Mouse (Mus musculus) testis, adult 2 months (tissue): ENCODE measurements at regions not wholly inside any gene's neighbourhood (a gene's known extent, or its start where the extent isn't known, plus 50 kb on each side); places are given as distances from the start of the nearest gene placed in this dataset.
A peak's percentile ranks its signal among the peaks of the same experiment; 100 is the strongest.

Experiments
- H3K27ac ChIP-seq: fragments of 200-500 bp; 2 replicates; pipeline ENCODE4 v1.5.1; 2012; ENCODE audit warnings: low read depth, low read length; ENCODE audit not compliant: control insufficient read depth, insufficient read depth
- H3K27me3 ChIP-seq: fragments of 200-500 bp; 2 replicates; pipeline ENCODE4 v1.6.1; 2012; ENCODE audit warnings: mild to moderate bottlenecking, low read length, moderate library complexity; ENCODE audit not compliant: control insufficient read depth, insufficient read depth
- H3K36me3 ChIP-seq: fragments of 200-500 bp; 2 replicates; pipeline ENCODE4 v1.6.1; 2012; ENCODE audit warnings: mild to moderate bottlenecking, low read length; ENCODE audit not compliant: control insufficient read depth, insufficient read depth
- H3K4me1 ChIP-seq: fragments of 200-500 bp; 2 replicates; pipeline ENCODE4 v1.6.1; 2012; ENCODE audit warnings: low read length; ENCODE audit not compliant: control insufficient read depth, insufficient read depth
- H3K4me3 ChIP-seq: fragments of 200-500 bp; 2 replicates; pipeline ENCODE4 v1.5.1; 2012; ENCODE audit warnings: low read depth, mild to moderate bottlenecking, low read length, moderate library complexity, mixed read lengths; ENCODE audit not compliant: control insufficient read depth
- CTCF ChIP-seq: fragments of 200-500 bp; IDR thresholded peaks from 2 replicates; pipeline ENCODE4 v1.5.1; 2012; ENCODE audit warnings: low read depth, mild to moderate bottlenecking, inconsistent platforms, low read length, moderate library complexity; ENCODE audit not compliant: control insufficient read depth, insufficient read depth, insufficient replicate concordance
- POLR2A ChIP-seq: fragments of 200-500 bp; IDR thresholded peaks from 2 replicates; pipeline ENCODE4 v1.6.1; 2012; ENCODE audit warnings: low read depth, mild to moderate bottlenecking, inconsistent platforms, low read length, moderate library complexity; ENCODE audit not compliant: control insufficient read depth

- no peak overlapping the region for H3K27ac ChIP-seq
- no peaks in the 10 kb centered on the region for H3K4me1 ChIP-seq
- no peaks in the 10 kb centered on the region for H3K27me3 ChIP-seq
- no peak overlapping the region for H3K4me3 ChIP-seq
- no peak for TF ChIP-seq POLR2A
- TF ChIP-seq CTCF: no peak
- no peaks in the 10 kb centered on the region for H3K36me3 ChIP-seq
Measured at GRCm38 (mm10) chr14:98810259-98811042, 183.7 kb downstream of the Rpl36a-ps1 start.

- H3K4me3 ChIP-seq: no peak overlapping the region
- no peak overlapping the region for H3K27ac ChIP-seq
- no peaks in the 10 kb centered on the region for H3K4me1 ChIP-seq
- TF ChIP-seq POLR2A (no peak), CTCF (no peak)
- H3K36me3 ChIP-seq: no peaks in the 10 kb centered on the region
- no peaks in the 10 kb centered on the region for H3K27me3 ChIP-seq
Measured at GRCm38 (mm10) chr14:98808117-98808516, 186.0 kb downstream of the Rpl36a-ps1 start.

GRCm38 (mm10) chr14:98805066-98805465 is 189.1 kb downstream of the Rpl36a-ps1 start:
- no peaks in the 10 kb centered on the region for H3K27me3 ChIP-seq
- no peaks in the 10 kb centered on the region for H3K36me3 ChIP-seq
- H3K4me3 ChIP-seq: no peak overlapping the region
- H3K27ac ChIP-seq: no peak overlapping the region
- no peak for TF ChIP-seq POLR2A
- H3K4me1 ChIP-seq: no peaks in the 10 kb centered on the region

- Histone ChIP-seq H3K36me3 (no peaks in the 10 kb centered on the region), H3K4me1 (no peaks in the 10 kb centered on the region), H3K27me3 (no peaks in the 10 kb centered on the region), H3K27ac (no peak overlapping the region), H3K4me3 (no peak overlapping the region)
- no peak for TF ChIP-seq POLR2A
- no peak for TF ChIP-seq CTCF
Measured at GRCm38 (mm10) chr14:98801293-98801692, 192.8 kb downstream of the Rpl36a-ps1 start.

- Histone ChIP-seq H3K27me3 (no peaks in the 10 kb centered on the region), H3K4me3 (no peak overlapping the region), H3K4me1 (no peaks in the 10 kb centered on the region), H3K36me3 (no peaks in the 10 kb centered on the region), H3K27ac (no peak overlapping the region)
- TF ChIP-seq POLR2A: no peak
- TF ChIP-seq CTCF: no peak
Measured at GRCm38 (mm10) chr14:98791970-98792369, 202.1 kb downstream of the Rpl36a-ps1 start.

- Histone ChIP-seq H3K4me1 (no peaks in the 10 kb centered on the region), H3K27me3 (no peaks in the 10 kb centered on the region), H3K27ac (no peak overlapping the region), H3K36me3 (no peaks in the 10 kb centered on the region), H3K4me3 (no peak overlapping the region)
- TF ChIP-seq POLR2A (no peak), CTCF (no peak)
Measured at GRCm38 (mm10) chr14:98791232-98791906, 202.7 kb downstream of the Rpl36a-ps1 start.

GRCm38 (mm10) chr14:98789794-98790193 is 204.3 kb downstream of the Rpl36a-ps1 start:
- Histone ChIP-seq H3K27ac (no peak overlapping the region), H3K4me1 (no peaks in the 10 kb centered on the region), H3K27me3 (no peaks in the 10 kb centered on the region), H3K4me3 (no peak overlapping the region), H3K36me3 (no peaks in the 10 kb centered on the region)
- TF ChIP-seq POLR2A: no peak
- no peak for TF ChIP-seq CTCF

GRCm38 (mm10) chr14:98781711-98782110 is 212.4 kb downstream of the Rpl36a-ps1 start:
- Histone ChIP-seq H3K4me1 (no peaks in the 10 kb centered on the region), H3K4me3 (peak overlapping the region; percentile 74), H3K36me3 (no peaks in the 10 kb centered on the region), H3K27me3 (no peaks in the 10 kb centered on the region), H3K27ac (no peak overlapping the region)
- TF ChIP-seq CTCF (no peak), POLR2A (no peak)
